Mouse (Mus musculus) cortical plate, adult 2 months (tissue): ENCODE results near the gene Cntnap2. TPM values are rescaled to one million over a fixed set of nuclear protein-coding genes. Genes with fewer than 3 reads are reported as not detected.

Experiments used
- H3K27ac ChIP-seq: fragments of 200-500 bp; 2 replicates; pipeline ENCODE4 v1.5.1; 2012; ENCODE audit warnings: low read length, control low read depth, inconsistent platforms; ENCODE audit not compliant: insufficient read depth
- H3K4me1 ChIP-seq: fragments of 200-500 bp; 2 replicates; pipeline ENCODE4 v1.6.1; 2011; ENCODE audit warnings: low read length; ENCODE audit not compliant: control insufficient read depth, insufficient read depth
- H3K4me3 ChIP-seq: fragments of 200-500 bp; 2 replicates; pipeline ENCODE4 v1.5.1; 2011; ENCODE audit warnings: mild to moderate bottlenecking, low read length, control low read depth; ENCODE audit not compliant: insufficient read depth
- CTCF ChIP-seq: fragments of 200-500 bp; IDR thresholded peaks from 2 replicates; pipeline ENCODE4 v1.5.1; 2011; ENCODE audit warnings: mild to moderate bottlenecking, control low read depth, low read length; ENCODE audit not compliant: insufficient read depth; ENCODE audit errors: extremely low read depth
- POLR2A ChIP-seq: fragments of 200-500 bp; IDR thresholded peaks from 2 replicates; pipeline ENCODE4 v1.6.1; 2011; ENCODE audit warnings: mild to moderate bottlenecking, low read length, control low read depth; ENCODE audit not compliant: insufficient read depth; ENCODE audit errors: extremely low read depth
- polyA plus RNA-seq: library from polyadenylated mRNA; depleted of rRNA; stranded (reverse); fragments of >200 nt; gene quantifications from 2 replicates; pipeline ENCODE4 v1.2.3, GENCODE M21; 2012

Cntnap2 gene
- polyA plus RNA-seq, 1 experiment: 26.5 TPM

DNA sequence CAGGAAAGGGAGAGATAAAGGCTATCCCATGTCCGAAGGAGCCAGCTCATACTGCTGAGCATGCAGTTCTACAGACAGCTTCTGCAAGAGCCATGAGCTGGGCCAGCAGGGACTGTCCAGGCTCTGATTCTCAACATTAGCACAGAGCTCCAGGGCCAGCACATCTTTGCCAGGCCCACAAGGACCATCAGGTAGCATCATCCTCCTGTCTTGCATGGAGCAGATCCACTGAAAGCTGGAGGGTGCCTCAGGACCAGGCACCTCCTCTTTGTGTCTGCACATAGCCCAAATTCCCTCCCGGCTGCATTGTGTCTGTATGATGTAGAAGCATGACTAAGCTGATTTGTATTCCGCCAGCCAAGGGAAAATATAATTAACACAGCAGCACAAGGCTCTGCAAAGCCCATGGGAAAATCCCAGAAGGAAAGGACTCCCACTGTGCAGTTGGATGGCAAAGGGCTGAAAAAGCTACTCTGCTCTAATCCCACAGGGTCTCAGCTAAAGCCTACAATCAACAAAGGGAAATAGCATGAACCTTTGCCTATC lies 2180.3 kb downstream of the Cntnap2 start:
- peak overlapping the region; percentile 7; the same call in 1 of the 2 replicates for H3K27ac ChIP-seq
- TF ChIP-seq CTCF (no peak), POLR2A (no peak)
- H3K4me3 ChIP-seq: no peak overlapping the region
- peaks cover 6% of the 10 kb centered on the region for H3K4me1 ChIP-seq

DNA sequence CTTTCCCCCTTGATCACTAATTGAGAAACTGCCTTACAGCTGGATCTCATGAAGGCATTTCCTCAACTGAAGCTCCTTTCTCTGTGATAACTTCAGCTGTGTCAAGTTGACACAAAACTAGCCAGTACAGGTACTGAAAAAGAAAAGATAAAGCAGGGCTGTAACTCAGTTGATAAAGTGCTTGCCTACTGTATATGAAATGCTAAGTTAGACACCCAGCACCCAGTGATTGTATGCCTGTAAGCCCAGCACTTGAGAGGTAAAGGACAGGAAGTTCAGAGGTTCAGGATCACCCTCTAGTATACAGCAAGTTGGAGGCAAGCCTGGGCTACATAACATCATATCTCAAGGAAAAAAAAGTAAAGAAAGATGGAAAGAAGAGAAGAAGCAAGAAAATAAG lies 2182.2 kb downstream of the Cntnap2 start:
- H3K4me3 ChIP-seq: no peak overlapping the region
- H3K27ac ChIP-seq: no peak overlapping the region
- TF ChIP-seq CTCF: no peak
- TF ChIP-seq POLR2A: no peak
- H3K4me1 ChIP-seq: peaks cover 6% of the 10 kb centered on the region

DNA sequence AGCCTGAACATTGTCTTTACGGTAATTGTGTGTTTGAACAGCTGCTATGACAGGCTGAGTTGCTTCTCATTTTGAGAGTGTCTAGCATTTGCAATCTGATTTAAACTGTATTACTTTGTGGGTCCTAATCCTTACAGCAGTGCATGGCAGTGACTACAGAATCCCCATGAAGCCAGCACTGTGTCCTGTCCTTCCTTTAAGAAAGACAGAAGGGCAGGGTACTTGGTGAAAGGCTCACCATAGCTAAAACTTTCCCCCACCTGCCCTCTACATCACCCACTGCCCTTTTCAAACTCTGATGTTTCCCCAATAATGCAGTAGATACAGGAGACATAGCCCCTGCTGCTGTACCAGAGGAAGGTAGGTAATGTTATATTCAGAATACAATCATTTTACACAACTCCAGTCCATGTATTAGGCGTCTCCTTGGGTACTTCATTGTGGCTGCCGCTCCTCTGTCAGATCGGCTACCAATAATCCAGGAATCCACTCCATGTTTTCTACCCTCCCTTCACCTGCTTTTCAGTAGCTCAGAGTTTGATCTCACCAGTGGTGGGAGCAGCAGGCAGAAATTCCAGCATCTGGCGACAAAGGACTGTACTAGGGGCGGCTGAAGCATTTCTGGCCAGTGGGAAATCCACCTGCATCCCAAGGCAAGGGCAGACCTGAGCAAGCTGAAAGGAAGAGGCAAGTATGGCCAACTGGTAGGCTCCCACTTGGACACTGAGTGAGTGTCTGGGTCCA lies 2184.9 kb downstream of the Cntnap2 start:
- Histone ChIP-seq H3K4me3 (peak overlapping the region; percentile 32), H3K27ac (no peak overlapping the region), H3K4me1 (peaks cover 6% of the 10 kb centered on the region)
- TF ChIP-seq POLR2A (peak; percentile 15; the same call in 1 of the 2 replicates), CTCF (no peak)

DNA sequence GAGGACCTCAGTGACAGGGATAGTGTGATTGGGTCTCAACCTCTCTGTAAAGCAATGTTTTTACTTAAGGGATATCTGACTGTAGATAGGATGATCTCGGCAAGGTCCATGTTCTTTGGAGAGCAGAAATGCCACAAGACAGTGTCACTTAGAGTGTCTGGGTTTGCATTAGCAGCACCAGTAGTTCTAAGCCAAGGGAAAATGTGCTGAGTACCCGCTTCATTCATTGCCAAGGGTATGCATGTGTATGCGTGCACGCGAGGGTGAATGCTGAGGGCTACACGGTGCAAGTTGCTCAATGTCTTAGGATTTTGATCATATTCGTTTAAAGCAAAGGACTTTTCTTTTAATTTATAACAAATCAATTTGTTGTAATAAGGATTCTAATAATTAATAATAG lies 2185.5 kb downstream of the Cntnap2 start:
- Histone ChIP-seq H3K27ac (no peak overlapping the region), H3K4me3 (peak overlapping the region; percentile 32)

DNA sequence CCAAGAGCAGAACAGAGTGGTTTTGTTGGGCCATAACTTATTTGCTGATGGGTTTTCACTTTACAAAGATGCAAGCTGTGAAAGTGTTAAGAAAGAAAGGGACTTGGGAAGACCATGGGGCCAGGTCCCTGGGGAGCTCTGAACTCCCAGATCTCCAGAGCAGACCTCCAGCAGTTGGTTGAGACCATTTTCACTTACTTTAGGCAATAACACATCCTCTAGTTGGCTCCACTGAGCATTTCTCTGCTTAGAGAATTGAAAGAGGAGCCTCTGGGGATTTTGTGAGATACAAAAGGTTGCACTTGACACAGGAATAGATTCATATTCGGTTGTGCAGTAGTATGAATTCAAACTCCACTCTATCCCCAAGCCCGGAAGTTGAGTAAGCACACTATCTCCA lies 2196.1 kb downstream of the Cntnap2 start:
- no peak overlapping the region for H3K27ac ChIP-seq
- no peak overlapping the region for H3K4me3 ChIP-seq
- TF ChIP-seq POLR2A (no peak), CTCF (no peak)
- no peaks in the 10 kb centered on the region for H3K4me1 ChIP-seq

More for the DNA sequence above, 2185.5 kb downstream of the Cntnap2 start:
- peaks cover 3% of the 10 kb centered on the region; the same call in 1 of the 2 replicates for H3K4me1 ChIP-seq
- TF ChIP-seq POLR2A (no peak), CTCF (no peak)

DNA sequence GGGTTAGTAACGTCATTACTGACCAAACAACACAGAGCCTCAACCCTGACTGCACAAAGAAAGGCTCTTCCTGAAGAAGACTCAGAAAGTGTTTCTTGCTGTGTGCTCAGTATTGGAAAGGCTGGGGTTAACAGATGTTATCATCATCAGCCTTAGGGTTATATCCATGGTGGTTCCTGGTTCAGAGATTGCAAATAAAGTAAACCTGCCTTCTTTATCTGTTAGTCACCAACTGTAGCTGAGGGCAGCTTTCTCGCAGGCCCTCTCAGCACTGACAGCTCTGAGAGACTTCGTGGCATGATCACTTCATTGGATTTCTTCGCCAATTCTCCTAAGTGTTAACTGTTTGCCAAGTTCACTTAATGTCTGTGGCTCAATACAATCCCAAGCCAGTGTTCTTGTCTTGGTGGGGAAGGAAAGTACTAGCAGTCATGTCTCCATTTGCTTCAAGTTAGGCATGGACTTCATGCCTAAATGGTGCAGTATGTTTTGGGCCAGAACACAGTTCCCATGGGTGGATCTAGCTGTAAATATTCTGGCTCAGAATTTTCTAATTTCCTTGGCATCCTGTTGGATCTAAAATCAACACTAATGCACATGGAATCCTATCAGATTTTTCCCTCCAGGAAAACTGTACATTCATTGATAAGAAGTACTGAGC lies 2197.2 kb downstream of the Cntnap2 start:
- TF ChIP-seq CTCF: no peak
- no peak for TF ChIP-seq POLR2A
- Histone ChIP-seq H3K4me1 (no peaks in the 10 kb centered on the region), H3K4me3 (no peak overlapping the region), H3K27ac (no peak overlapping the region)

DNA sequence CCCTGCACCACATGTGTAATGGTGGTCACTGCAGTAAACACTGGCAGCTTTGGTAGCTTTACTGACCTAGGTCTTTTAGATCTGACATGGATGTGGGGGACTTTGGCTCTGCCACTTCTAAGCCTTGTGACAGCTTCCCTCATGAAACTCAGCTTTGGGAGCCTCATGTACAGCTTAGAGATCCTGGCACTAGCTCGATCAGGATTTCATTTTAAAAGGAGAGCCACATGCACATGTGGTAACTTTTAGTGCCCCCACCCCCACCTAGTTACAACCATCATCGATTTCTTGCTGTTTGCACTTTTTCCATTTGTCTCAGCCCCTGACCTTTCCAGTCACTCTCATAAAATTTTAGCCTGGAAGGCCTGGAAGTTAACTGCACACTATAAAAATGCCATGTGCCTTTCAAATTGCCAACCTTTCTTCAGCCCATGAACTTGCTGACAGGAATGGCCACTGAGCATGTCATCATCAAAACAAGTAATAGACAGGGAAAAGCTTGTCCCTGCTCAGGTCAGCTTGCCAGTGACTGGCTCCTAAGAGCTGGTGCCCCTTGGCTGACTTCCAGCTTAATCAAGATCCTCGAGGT lies 2197.9 kb downstream of the Cntnap2 start:
- no peak for TF ChIP-seq CTCF
- no peak for TF ChIP-seq POLR2A
- Histone ChIP-seq H3K27ac (no peak overlapping the region), H3K4me1 (no peaks in the 10 kb centered on the region), H3K4me3 (no peak overlapping the region)

DNA sequence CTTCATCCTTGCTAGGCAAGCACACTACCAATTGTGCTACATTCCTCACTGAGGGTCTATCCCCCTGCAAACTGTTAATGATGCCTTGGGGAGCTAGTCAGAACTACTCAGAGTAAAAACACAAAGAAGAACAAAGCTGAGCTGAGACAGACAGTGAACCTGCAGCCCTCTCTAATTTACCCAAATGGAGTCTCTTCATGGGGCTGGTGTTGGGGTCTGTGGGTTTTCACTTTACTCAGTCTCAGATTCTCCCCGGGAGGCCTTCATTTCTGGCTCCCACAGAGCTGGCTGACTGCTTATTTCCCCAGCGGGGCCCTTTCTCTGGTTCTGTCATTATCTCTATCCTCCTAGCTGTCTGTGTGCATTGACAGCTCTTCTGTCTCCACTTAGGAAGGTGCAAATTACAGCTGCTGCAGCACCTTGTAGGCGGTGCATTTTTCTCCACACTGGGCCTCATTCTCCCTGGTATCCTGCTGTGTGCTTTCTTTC lies 2200.5 kb downstream of the Cntnap2 start:
- Histone ChIP-seq H3K27ac (no peak overlapping the region), H3K4me1 (no peaks in the 10 kb centered on the region), H3K4me3 (no peak overlapping the region)
- TF ChIP-seq POLR2A: no peak
- TF ChIP-seq CTCF: no peak

DNA sequence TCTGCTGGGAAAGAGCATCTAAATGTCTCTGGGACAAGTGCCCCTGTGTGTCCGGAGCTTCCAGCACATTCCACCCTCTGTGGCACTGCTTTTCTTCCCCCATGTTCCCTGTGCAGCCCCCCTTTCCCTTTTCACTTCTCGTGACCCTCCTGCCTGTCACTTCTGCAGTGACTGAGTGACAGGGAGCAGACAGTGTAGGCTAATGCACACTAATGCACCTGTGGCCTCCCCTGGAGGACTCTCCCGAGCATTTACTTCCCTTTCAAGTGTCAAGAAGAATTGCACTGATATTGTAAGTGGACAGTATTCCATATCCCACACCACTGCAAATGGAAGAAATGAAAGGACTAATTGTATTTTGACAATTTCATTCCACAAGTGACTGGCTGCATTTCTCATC lies 2208.1 kb downstream of the Cntnap2 start:
- H3K4me1 ChIP-seq: no peaks in the 10 kb centered on the region; the same call in 1 of the 2 replicates
- H3K27ac ChIP-seq: no peak overlapping the region
- TF ChIP-seq CTCF (no peak), POLR2A (no peak)
- H3K4me3 ChIP-seq: no peak overlapping the region
